Mouse (Mus musculus) liver, embryonic 14 days (tissue): ENCODE data around the gene 1700037C18Rik. TPM values are rescaled to one million over a fixed set of nuclear protein-coding genes. Genes with fewer than 3 reads are reported as not detected.

Source experiments
- polyA plus RNA-seq: library from polyadenylated mRNA; depleted of rRNA; stranded (reverse); fragments of >200 nt; gene quantifications from 2 replicates; pipeline ENCODE4 v1.2.3, GENCODE M21; 2012; rRNA removed

The 1700037C18Rik gene
- polyA plus RNA-seq = 1.2 and 1.3 TPM in 2 replicates

DNA sequence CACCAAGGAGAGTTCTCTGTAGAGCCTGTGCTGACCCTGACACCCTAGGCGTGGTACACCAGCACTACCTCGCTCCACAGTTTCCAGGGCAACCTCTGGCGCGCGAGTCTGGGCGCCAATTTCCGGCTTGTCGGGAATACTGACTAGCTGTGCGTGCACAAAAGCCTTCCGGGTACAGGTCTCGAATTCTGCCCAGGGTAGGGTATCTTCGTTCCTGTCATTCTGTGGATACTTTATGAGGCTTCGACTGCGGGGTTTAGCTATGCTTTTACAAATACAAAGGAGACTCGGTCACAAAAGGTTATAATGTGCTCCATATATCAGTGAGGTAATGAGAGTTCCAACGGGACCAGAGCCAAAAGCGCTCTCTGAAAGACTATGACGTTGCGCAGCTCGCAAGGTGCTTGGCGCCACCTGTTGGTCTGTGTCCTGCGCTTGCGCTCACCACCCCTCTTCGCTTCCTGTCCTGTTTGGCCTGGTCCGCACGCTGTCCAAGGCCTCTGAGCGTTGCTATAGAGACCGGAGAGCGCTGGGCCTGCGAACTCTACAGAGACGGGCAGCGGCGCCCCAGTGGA is at the start of gene 1700037C18Rik, which contains the start of gene Cluap1:
Gene 1700037C18Rik, minus strand, starts transcription at position 153 of the 575 bp plus-strand sequence.
Gene Cluap1, plus strand, starts transcription at position 265 of the 575 bp plus-strand sequence.

DNA sequence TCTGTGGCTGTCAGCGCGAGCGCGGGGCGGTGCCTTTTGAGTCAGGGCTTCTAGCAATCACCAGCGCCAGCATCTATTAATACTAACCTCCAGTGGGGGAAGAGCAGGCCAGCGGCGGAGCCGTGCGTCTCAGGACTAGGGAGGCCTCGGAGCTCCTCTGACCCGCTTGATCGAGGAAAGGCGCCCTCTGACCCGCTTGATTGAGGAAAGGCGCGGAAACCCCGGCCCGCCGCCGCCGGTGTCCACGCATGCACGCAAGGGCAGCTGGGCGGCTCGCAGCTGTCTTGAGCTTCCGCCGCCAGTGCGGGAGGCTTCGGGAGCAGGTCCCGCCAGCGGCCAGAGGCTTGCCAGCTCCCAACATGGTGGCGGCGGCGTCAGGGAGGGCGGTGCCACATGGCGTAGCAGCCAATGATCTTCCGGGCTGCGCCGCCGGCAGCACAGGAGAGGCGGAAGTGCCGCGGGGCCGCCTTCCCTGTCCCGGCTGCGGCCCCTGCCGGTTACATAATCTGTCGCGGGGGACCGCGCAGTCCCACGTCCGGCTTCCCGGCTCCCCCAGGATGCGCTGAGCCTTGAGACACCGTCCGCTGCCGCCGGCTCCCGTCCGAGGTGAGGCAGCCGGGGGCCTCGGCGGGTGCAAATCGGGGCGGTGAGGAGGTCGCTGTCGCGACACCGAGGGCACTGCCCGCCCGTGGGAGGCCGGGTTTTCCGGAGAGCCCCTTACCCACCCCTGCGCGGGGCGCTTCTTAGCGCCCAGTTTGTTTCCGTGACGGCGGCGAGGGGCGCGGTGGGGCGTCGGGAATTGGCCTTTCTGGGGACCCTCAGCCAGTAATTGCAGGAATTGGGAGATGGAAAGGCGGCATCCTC is 24.1 kb downstream of the 1700037C18Rik start, which contains the start of the genes Zfp597 and Gm20695:
Gene Zfp597, minus strand, starts transcription at position 361 of the 864 bp plus-strand sequence.
Gene Gm20695, plus strand, starts transcription at position 448 of the 864 bp plus-strand sequence.

GRCm38 (mm10) chr16:3872216-3873047 is 36.1 kb downstream of the 1700037C18Rik start, which contains the start of gene Naa60:
Gene Naa60, plus strand, starts transcription at chr16:3872375.

GRCm38 (mm10) chr16:3846711-3847518 is 61.6 kb downstream of the 1700037C18Rik start, which contains the start of gene Zfp174:
Gene Zfp174, plus strand, starts transcription at chr16:3847268.

Other genes starting within 250 kb of the 1700037C18Rik start
- 0.24 and 0.29 TPM in 2 replicates for gene Mefv, start 190.6 kb downstream of the 1700037C18Rik start, polyA plus RNA-seq
- gene Zfp263, start 164.6 kb downstream of the 1700037C18Rik start, polyA plus RNA-seq = 4.3 and 5.1 TPM in 2 replicates
- gene Olfr15, start 77.8 kb downstream of the 1700037C18Rik start, polyA plus RNA-seq = not detected in 2 replicates
- 0.28 and 0.32 TPM in 2 replicates for gene Zfp174, start 61.4 kb downstream of the 1700037C18Rik start, polyA plus RNA-seq
- gene Naa60, start 36.3 kb downstream of the 1700037C18Rik start, polyA plus RNA-seq = 12.9 and 17.1 TPM in 2 replicates
- gene Zfp597, start 24.1 kb downstream of the 1700037C18Rik start, polyA plus RNA-seq = 2.5 and 2.6 TPM in 2 replicates
- gene Gm20695, start 24.0 kb downstream of the 1700037C18Rik start, polyA plus RNA-seq = 0.09 and 0.13 TPM in 2 replicates
- 6.1 and 6.2 TPM in 2 replicates for gene Cluap1, start 112 bp upstream of the 1700037C18Rik start, polyA plus RNA-seq
- gene Nlrc3, start 67.9 kb upstream of the 1700037C18Rik start, polyA plus RNA-seq = 0.28 and 0.35 TPM in 2 replicates
- 13.4 and 16.8 TPM in 2 replicates for gene Slx4, start 95.1 kb upstream of the 1700037C18Rik start, polyA plus RNA-seq
- gene Dnase1, start 128.3 kb upstream of the 1700037C18Rik start, polyA plus RNA-seq = 0.02 and 0.03 TPM in 2 replicates
- gene Trap1, start 169.1 kb upstream of the 1700037C18Rik start, polyA plus RNA-seq = 62.5 and 67.7 TPM in 2 replicates